Mouse (Mus musculus): ENCODE measurements around the gene Atg4b.

Atg4b gene

GRCm38 (mm10) chr1:93751290-93751689, at the start of gene Atg4b:
Gene Atg4b, plus strand, starts transcription at chr1:93751500.
- no peak for DNase-seq

- DNase-seq = no peak
These were observed 49.2 kb upstream of the Atg4b start for GRCm38 (mm10) chr1:93702106-93702505.

GRCm38 (mm10) chr1:93703472-93704048, 47.7 kb upstream of the Atg4b start:
- no peak for DNase-seq

- DNase-seq = no peak
These were observed 47.0 kb upstream of the Atg4b start for GRCm38 (mm10) chr1:93704341-93704740.

- DNase-seq = no peak
These were observed 45.9 kb upstream of the Atg4b start for GRCm38 (mm10) chr1:93705389-93705788.

- DNase-seq = no peak
These were observed 35.1 kb upstream of the Atg4b start for GRCm38 (mm10) chr1:93716166-93716565.

- no peak for DNase-seq
These were observed 29.7 kb upstream of the Atg4b start for GRCm38 (mm10) chr1:93721557-93721956.

- no peak for DNase-seq
These were observed 26.7 kb upstream of the Atg4b start for GRCm38 (mm10) chr1:93724623-93725022.

- DNase-seq = no peak
These were observed 25.6 kb upstream of the Atg4b start for GRCm38 (mm10) chr1:93725665-93726064.

- DNase-seq = no peak
These were observed 25.2 kb upstream of the Atg4b start for GRCm38 (mm10) chr1:93726116-93726515.

- peak; percentile 19 to 47 for DNase-seq
These were observed 24.3 kb upstream of the Atg4b start for GRCm38 (mm10) chr1:93726974-93727373.

GRCm38 (mm10) chr1:93731103-93731502, 20.2 kb upstream of the Atg4b start:
- no peak for DNase-seq

GRCm38 (mm10) chr1:93731880-93732281, 19.4 kb upstream of the Atg4b start:
- no peak for DNase-seq

- no peak for DNase-seq
These were observed 15.4 kb upstream of the Atg4b start for GRCm38 (mm10) chr1:93735859-93736258.

- DNase-seq = no peak
These were observed 13.6 kb upstream of the Atg4b start for GRCm38 (mm10) chr1:93737711-93738110.

GRCm38 (mm10) chr1:93740671-93741070, 10.6 kb upstream of the Atg4b start:
- no peak for DNase-seq

- DNase-seq = no peak
These were observed 9.3 kb upstream of the Atg4b start for GRCm38 (mm10) chr1:93741987-93742386.

GRCm38 (mm10) chr1:93742910-93743309, 8.4 kb upstream of the Atg4b start:
- no peak for DNase-seq

GRCm38 (mm10) chr1:93746179-93746578, 5.1 kb upstream of the Atg4b start:
- DNase-seq = no peak

- DNase-seq = no peak
These were observed 2.8 kb upstream of the Atg4b start for GRCm38 (mm10) chr1:93748539-93748938.

- no peak for DNase-seq
These were observed 2.7 kb downstream of the Atg4b start for GRCm38 (mm10) chr1:93753911-93754572.

- peak; percentile 84 to 91 for DNase-seq
These were observed 3.4 kb downstream of the Atg4b start, which contains the start of gene Thap4 for GRCm38 (mm10) chr1:93754573-93755290. Gene Thap4, minus strand, starts transcription at chr1:93754864.

GRCm38 (mm10) chr1:93755291-93755610, 4.0 kb downstream of the Atg4b start:
- DNase-seq = no peak

GRCm38 (mm10) chr1:93755618-93756017, 4.3 kb downstream of the Atg4b start:
- DNase-seq = no peak

All from spleen, adult 18-20 months (tissue).